Mouse (Mus musculus) layer of hippocampus, postnatal 36 days (tissue): ENCODE data around the gene Reps2. TPM values are rescaled to one million over a fixed set of nuclear protein-coding genes. Genes with fewer than 3 reads are reported as not detected.

Experiments used
- DNase-seq, 2 experiments: peaks; one replicate each; pipeline ENCODE4 v3.0.0; 2022
- total RNA-seq, 2 experiments: library from RNA; stranded (reverse); gene quantifications; 2 replicates each; pipeline ENCODE4 v1.2.3; 2021

Reps2 gene
- total RNA-seq, 2 experiments from 2014 or later = 156 to 165 TPM

- no peak for DNase-seq
Measured at GRCm38 (mm10) chrX:162589173-162589805, 54.2 kb downstream of the Reps2 start.

- DNase-seq = no peak
Measured at GRCm38 (mm10) chrX:162584349-162584748, 59.1 kb downstream of the Reps2 start.

- DNase-seq = no peak
Measured at GRCm38 (mm10) chrX:162580521-162580920, 62.9 kb downstream of the Reps2 start.

- no peak for DNase-seq
Measured at GRCm38 (mm10) chrX:162568439-162568838, 75.0 kb downstream of the Reps2 start.

GRCm38 (mm10) chrX:162565501-162565900, 77.9 kb downstream of the Reps2 start:
- DNase-seq = no peak

GRCm38 (mm10) chrX:162556459-162556841, 87.0 kb downstream of the Reps2 start:
- DNase-seq = no peak

- no peak for DNase-seq
Measured at GRCm38 (mm10) chrX:162555729-162556458, 87.6 kb downstream of the Reps2 start.

- DNase-seq = no peak
Measured at GRCm38 (mm10) chrX:162554513-162554912, 88.9 kb downstream of the Reps2 start.

GRCm38 (mm10) chrX:162552383-162552782, 91.1 kb downstream of the Reps2 start:
- no peak for DNase-seq

- DNase-seq = no peak
Measured at GRCm38 (mm10) chrX:162545037-162545436, 98.4 kb downstream of the Reps2 start.

- DNase-seq = no peak
Measured at GRCm38 (mm10) chrX:162542576-162543227, 100.7 kb downstream of the Reps2 start.

- no peak for DNase-seq
Measured at GRCm38 (mm10) chrX:162541961-162542360, 101.5 kb downstream of the Reps2 start.

GRCm38 (mm10) chrX:162531016-162531415, 112.4 kb downstream of the Reps2 start:
- no peak for DNase-seq

- peak; percentile 41 to 49 for DNase-seq
Measured at GRCm38 (mm10) chrX:162527240-162527639, 116.2 kb downstream of the Reps2 start.

- no peak for DNase-seq
Measured at GRCm38 (mm10) chrX:162521831-162522514, 121.5 kb downstream of the Reps2 start.

GRCm38 (mm10) chrX:162521197-162521596, 122.3 kb downstream of the Reps2 start:
- no peak for DNase-seq

GRCm38 (mm10) chrX:162520374-162520773, 123.1 kb downstream of the Reps2 start:
- no peak for DNase-seq

GRCm38 (mm10) chrX:162510426-162510980, 132.9 kb downstream of the Reps2 start:
- DNase-seq = no peak

- no peak for DNase-seq
Measured at GRCm38 (mm10) chrX:162505186-162505585, 138.3 kb downstream of the Reps2 start.

GRCm38 (mm10) chrX:162503436-162503835, 140.0 kb downstream of the Reps2 start:
- DNase-seq = no peak

- DNase-seq = no peak
Measured at GRCm38 (mm10) chrX:162500962-162501361, 142.5 kb downstream of the Reps2 start.

- DNase-seq = no peak
Measured at GRCm38 (mm10) chrX:162496485-162496884, 147.0 kb downstream of the Reps2 start.

GRCm38 (mm10) chrX:162488630-162489029, 154.8 kb downstream of the Reps2 start:
- DNase-seq = no peak
